Mouse (Mus musculus) layer of hippocampus, adult 2 months (tissue): ENCODE data around the gene Fhdc1. TPM values are rescaled to one million over a fixed set of nuclear protein-coding genes. Genes with fewer than 3 reads are reported as not detected.

Source experiments
- DNase-seq, 2 experiments: peaks; one replicate each; pipeline ENCODE4 v3.0.0; 2022; ENCODE audit warnings: low spot score in 2 of 2
- H3K27ac ChIP-seq: fragments of 200-600 bp; 2 replicates; pipeline ENCODE4 v1.8.1; 2022
- H3K4me3 ChIP-seq: fragments of 200-600 bp; 2 replicates; pipeline ENCODE4 v1.8.1; 2022; ENCODE audit warnings: mild to moderate bottlenecking
- CTCF ChIP-seq: fragments of 200-600 bp; conservative IDR thresholded peaks from 2 replicates; pipeline ENCODE4 v1.8.1; 2022; ENCODE audit warnings: antibody characterized with exemption, mild to moderate bottlenecking, moderate library complexity
- total RNA-seq, 2 experiments: library from RNA; stranded (reverse); gene quantifications; 2 replicates each; pipeline ENCODE4 v1.2.3; 2021

Fhdc1 gene
- total RNA-seq, 2 experiments from 2014 or later: 1.7 to 2.2 TPM

GRCm38 (mm10) chr3:84405523-84405922, 74.7 kb downstream of the Fhdc1 start:
- no peak for DNase-seq
- H3K4me3 ChIP-seq: no peak overlapping the region
- no peak for TF ChIP-seq CTCF
- H3K27ac ChIP-seq: no peak overlapping the region

GRCm38 (mm10) chr3:84403389-84403788, 76.8 kb downstream of the Fhdc1 start:
- no peak overlapping the region for H3K27ac ChIP-seq
- TF ChIP-seq CTCF: no peak
- no peak for DNase-seq
- no peak overlapping the region for H3K4me3 ChIP-seq

- H3K4me3 ChIP-seq: no peak overlapping the region
- H3K27ac ChIP-seq: no peak overlapping the region
- DNase-seq: no peak
- TF ChIP-seq CTCF: no peak
Observed at GRCm38 (mm10) chr3:84402716-84403115, 77.5 kb downstream of the Fhdc1 start.

- no peak overlapping the region for H3K4me3 ChIP-seq
- no peak for DNase-seq
- TF ChIP-seq CTCF: no peak
- H3K27ac ChIP-seq: no peak overlapping the region
Observed at GRCm38 (mm10) chr3:84397976-84398375, 82.3 kb downstream of the Fhdc1 start.

- Histone ChIP-seq H3K4me3 (no peak overlapping the region), H3K27ac (no peak overlapping the region)
- DNase-seq: no peak
- no peak for TF ChIP-seq CTCF
Observed at GRCm38 (mm10) chr3:84396240-84396639, 84.0 kb downstream of the Fhdc1 start.

- Histone ChIP-seq H3K4me3 (no peak overlapping the region), H3K27ac (no peak overlapping the region)
- DNase-seq: no peak
- no peak for TF ChIP-seq CTCF
Observed at GRCm38 (mm10) chr3:84395840-84396239, 84.4 kb downstream of the Fhdc1 start.

- no peak overlapping the region for H3K27ac ChIP-seq
- no peak for DNase-seq
- TF ChIP-seq CTCF: no peak
- H3K4me3 ChIP-seq: no peak overlapping the region
Observed at GRCm38 (mm10) chr3:84394841-84395447, 85.3 kb downstream of the Fhdc1 start.

Other genes with a start within 250 kb of the Fhdc1 start
- 100 to 1,000 TPM; 409 to 447 TPM for gene Trim2, start 173.6 kb downstream of the Fhdc1 start, total RNA-seq
- 10 to 100 TPM; 18.2 to 18.7 TPM for gene Arfip1, start 102.2 kb upstream of the Fhdc1 start, total RNA-seq
- gene Tigd4, start 113.1 kb upstream of the Fhdc1 start, total RNA-seq: under 1 TPM in 1 of 2 experiments, not detected in 1; 0.12 TPM
- gene Tmem154, start 185.8 kb upstream of the Fhdc1 start, total RNA-seq: under 1 TPM; 0.12 to 0.72 TPM